Mouse (Mus musculus) forebrain, embryonic 12.5 days (tissue): ENCODE data around the gene Bfar. TPM values are rescaled to one million over a fixed set of nuclear protein-coding genes. Genes with fewer than 3 reads are reported as not detected.
"Not testable (repeated sequence)": the region's sequence is repeated elsewhere in the genome, so short reads cannot be mapped to it uniquely, and the experiment has no call there.

Experiments used
- ATAC-seq: fragments of 200-750 bp; cut with Nextera tagmentation; 2 replicates; pipeline ENCODE4 v1.8.0; 2017; ENCODE audit warnings: moderate TSS enrichment; ENCODE audit not compliant: low FRiP score
- H3K27ac ChIP-seq: fragments of 300-500 bp; sonication (generic); 2 replicates; pipeline ENCODE4 v1.5.1; 2016; ENCODE audit warnings: mild to moderate bottlenecking
- H3K27me3 ChIP-seq: fragments of 300-500 bp; sonication (generic); 2 replicates; pipeline ENCODE4 v1.6.1; 2016; ENCODE audit warnings: mild to moderate bottlenecking
- H3K36me3 ChIP-seq: fragments of 300-500 bp; sonication (generic); replicated peaks from 2 replicates; pipeline ENCODE4 v1.6.1; 2016; ENCODE audit warnings: mild to moderate bottlenecking
- H3K4me1 ChIP-seq: fragments of 300-500 bp; sonication (generic); 2 replicates; pipeline ENCODE4 v1.6.1; 2016
- H3K4me2 ChIP-seq: fragments of 300-500 bp; sonication (generic); 2 replicates; pipeline ENCODE4 v1.6.1; 2016; ENCODE audit warnings: mild to moderate bottlenecking, moderate library complexity
- H3K4me3 ChIP-seq: fragments of 300-500 bp; sonication (generic); replicated peaks from 2 replicates; pipeline ENCODE4 v1.5.1; 2016; ENCODE audit warnings: mild to moderate bottlenecking
- H3K9ac ChIP-seq: fragments of 300-500 bp; sonication (generic); 2 replicates; pipeline ENCODE4 v1.6.1; 2016; ENCODE audit warnings: mild to moderate bottlenecking
- H3K9me3 ChIP-seq: fragments of 300-500 bp; sonication (generic); 2 replicates; pipeline ENCODE4 v1.6.1; 2016
- WGBS: fragments of 180-500 bp; shearing (Covaris S2); methylation state at CpG from one replicate; pipeline ENCODE4 v1.1.7; 2016; 5-methylcytosine and 5-hydroxymethylcytosine counted together
- polyA plus RNA-seq: library from polyadenylated mRNA; unstranded; fragments of >200 nt; fragmentation: Nextera tagmentation; extraction: Ambion mirVana; gene quantifications from 2 replicates; pipeline ENCODE4 v1.2.1, GENCODE M21; 2016

The Bfar gene
- polyA plus RNA-seq, 1 experiment from 2014 or later: 41.7 TPM

GRCm38 (mm10) chr16:13670896-13671295, 762 bp upstream of the Bfar start:
- not testable (repeated sequence) for ATAC-seq, H3K4me3 ChIP-seq
- 80% methylated on average over 5 of the region's 5 CpGs for WGBS

GRCm38 (mm10) chr16:13672386-13672898, 784 bp downstream of the Bfar start:
- no peaks in the 10 kb centered on the region for H3K27me3 ChIP-seq
- 3% methylated on average over 20 of the region's 20 CpGs for WGBS
- ATAC-seq: peak; percentile 21; the same call in 1 of the 2 replicates
- peaks cover 23% of the 10 kb centered on the region for H3K4me1 ChIP-seq
- peak overlapping the region; percentile 82; the same call in 1 of the 2 replicates for H3K27ac ChIP-seq
- peak overlapping the region; percentile 83 for H3K4me2 ChIP-seq
- peak overlapping the region; percentile 95 for H3K4me3 ChIP-seq
- H3K9ac ChIP-seq: peak overlapping the region; percentile 94
- H3K36me3 ChIP-seq: peaks cover 12% of the 10 kb centered on the region
- H3K9me3 ChIP-seq: no peaks in the 10 kb centered on the region

More at GRCm38 (mm10) chr16:13670896-13671295, 762 bp upstream of the Bfar start:
- peak overlapping the region; percentile 83 for H3K4me2 ChIP-seq
- H3K27ac ChIP-seq, H3K9me3 ChIP-seq, H3K9ac ChIP-seq, H3K27me3 ChIP-seq, H3K36me3 ChIP-seq: not testable (repeated sequence)
- peaks cover 30% of the 10 kb centered on the region for H3K4me1 ChIP-seq

GRCm38 (mm10) chr16:13673114-13673513, 1.5 kb downstream of the Bfar start:
- no peak overlapping the region for H3K9ac ChIP-seq

GRCm38 (mm10) chr16:13674511-13674910, 2.9 kb downstream of the Bfar start:
- 91% methylated on average over 3 of the region's 3 CpGs for WGBS
- H3K4me2 ChIP-seq: no peak overlapping the region
- H3K9ac ChIP-seq: no peak overlapping the region
- H3K9me3 ChIP-seq: no peaks in the 10 kb centered on the region
- H3K4me3 ChIP-seq: no peak overlapping the region
- peaks cover 24% of the 10 kb centered on the region for H3K36me3 ChIP-seq
- H3K4me1 ChIP-seq: peaks cover 16% of the 10 kb centered on the region
- no peak for ATAC-seq
- H3K27ac ChIP-seq: no peak overlapping the region
- no peaks in the 10 kb centered on the region for H3K27me3 ChIP-seq

More at GRCm38 (mm10) chr16:13673114-13673513, 1.5 kb downstream of the Bfar start:
- no peaks in the 10 kb centered on the region for H3K27me3 ChIP-seq
- H3K9me3 ChIP-seq: no peaks in the 10 kb centered on the region
- H3K27ac ChIP-seq: no peak overlapping the region
- no peak for ATAC-seq
- peak overlapping the region; percentile 83 for H3K4me2 ChIP-seq
- peaks cover 19% of the 10 kb centered on the region for H3K36me3 ChIP-seq
- H3K4me1 ChIP-seq: peaks cover 20% of the 10 kb centered on the region
- WGBS: 77% methylated on average over 5 of the region's 5 CpGs
- peak overlapping the region; percentile 95; the same call in 1 of the 2 replicates for H3K4me3 ChIP-seq

- Histone ChIP-seq H3K4me3 (no peak overlapping the region), H3K9me3 (no peaks in the 10 kb centered on the region), H3K4me1 (no peaks in the 10 kb centered on the region), H3K27me3 (no peaks in the 10 kb centered on the region), H3K9ac (no peak overlapping the region), H3K4me2 (no peak overlapping the region), H3K27ac (no peak overlapping the region), H3K36me3 (peaks cover 26% of the 10 kb centered on the region)
- 91% methylated on average over 3 of the region's 3 CpGs for WGBS
- ATAC-seq: no peak
These were observed 7.1 kb downstream of the Bfar start for GRCm38 (mm10) chr16:13678601-13679319.

GRCm38 (mm10) chr16:13698998-13699397, 27.3 kb downstream of the Bfar start:
- no peaks in the 10 kb centered on the region for H3K4me1 ChIP-seq
- WGBS: 93% methylated on average over 7 of the region's 7 CpGs
- H3K36me3 ChIP-seq: peaks cover 69% of the 10 kb centered on the region
- H3K9ac ChIP-seq: no peak overlapping the region
- H3K27ac ChIP-seq: no peak overlapping the region
- H3K9me3 ChIP-seq: no peaks in the 10 kb centered on the region
- no peak for ATAC-seq
- no peak overlapping the region for H3K4me3 ChIP-seq
- H3K27me3 ChIP-seq: no peaks in the 10 kb centered on the region
- no peak overlapping the region for H3K4me2 ChIP-seq

GRCm38 (mm10) chr16:13702184-13702583, 30.5 kb downstream of the Bfar start:
- Histone ChIP-seq H3K36me3 (peaks cover 57% of the 10 kb centered on the region), H3K4me3 (no peak overlapping the region), H3K9ac (no peak overlapping the region), H3K27ac (no peak overlapping the region), H3K4me1 (no peaks in the 10 kb centered on the region), H3K27me3 (no peaks in the 10 kb centered on the region), H3K9me3 (no peaks in the 10 kb centered on the region), H3K4me2 (no peak overlapping the region)
- ATAC-seq: no peak
- WGBS: 95% methylated on average over 7 of the region's 7 CpGs

- H3K27ac ChIP-seq: no peak overlapping the region
- H3K27me3 ChIP-seq: no peaks in the 10 kb centered on the region
- no peaks in the 10 kb centered on the region for H3K4me1 ChIP-seq
- H3K9me3 ChIP-seq: no peaks in the 10 kb centered on the region
- ATAC-seq: no peak
- peaks cover 33% of the 10 kb centered on the region for H3K36me3 ChIP-seq
- H3K4me3 ChIP-seq: no peak overlapping the region
- WGBS: 88% methylated on average over 9 of the region's 10 CpGs
- H3K4me2 ChIP-seq: no peak overlapping the region
- H3K9ac ChIP-seq: no peak overlapping the region
These were observed 33.0 kb downstream of the Bfar start for GRCm38 (mm10) chr16:13704676-13705075.

GRCm38 (mm10) chr16:13714910-13715309, 43.3 kb downstream of the Bfar start:
- Histone ChIP-seq H3K4me1 (no peaks in the 10 kb centered on the region), H3K4me2 (no peak overlapping the region), H3K27me3 (no peaks in the 10 kb centered on the region), H3K9ac (no peak overlapping the region), H3K9me3 (no peaks in the 10 kb centered on the region), H3K36me3 (no peaks in the 10 kb centered on the region), H3K4me3 (no peak overlapping the region), H3K27ac (no peak overlapping the region)
- ATAC-seq: no peak
- 94% methylated on average over 3 of the region's 3 CpGs for WGBS

- no peaks in the 10 kb centered on the region for H3K4me1 ChIP-seq
- H3K9ac ChIP-seq: no peak overlapping the region
- no peak for ATAC-seq
- no peak overlapping the region for H3K4me3 ChIP-seq
- no peak overlapping the region for H3K4me2 ChIP-seq
- WGBS: 75% methylated on average over 2 of the region's 2 CpGs
- H3K27me3 ChIP-seq: no peaks in the 10 kb centered on the region
- H3K9me3 ChIP-seq: no peaks in the 10 kb centered on the region
- H3K36me3 ChIP-seq: no peaks in the 10 kb centered on the region
- no peak overlapping the region for H3K27ac ChIP-seq
These were observed 45.3 kb downstream of the Bfar start for GRCm38 (mm10) chr16:13716821-13717553.

- H3K9me3 ChIP-seq: no peaks in the 10 kb centered on the region
- H3K4me3 ChIP-seq: no peak overlapping the region
- no peaks in the 10 kb centered on the region for H3K27me3 ChIP-seq
- H3K4me1 ChIP-seq: no peaks in the 10 kb centered on the region
- H3K36me3 ChIP-seq: no peaks in the 10 kb centered on the region
- no peak overlapping the region for H3K27ac ChIP-seq
- WGBS: 32% methylated on average over 10 of the region's 10 CpGs
- no peak overlapping the region for H3K4me2 ChIP-seq
- no peak overlapping the region for H3K9ac ChIP-seq
- ATAC-seq: no peak
These were observed 51.3 kb downstream of the Bfar start for GRCm38 (mm10) chr16:13722937-13723336.

- H3K4me1 ChIP-seq: no peaks in the 10 kb centered on the region
- no peaks in the 10 kb centered on the region for H3K9me3 ChIP-seq
- no peak overlapping the region for H3K4me2 ChIP-seq
- no peak for ATAC-seq
- peaks cover 7% of the 10 kb centered on the region; the same call in 1 of the 2 replicates for H3K27me3 ChIP-seq
- H3K36me3 ChIP-seq: no peaks in the 10 kb centered on the region
- WGBS: 83% methylated on average over 5 of the region's 5 CpGs
- no peak overlapping the region for H3K27ac ChIP-seq
- H3K4me3 ChIP-seq: no peak overlapping the region
- no peak overlapping the region for H3K9ac ChIP-seq
These were observed 56.2 kb downstream of the Bfar start for GRCm38 (mm10) chr16:13727811-13728335.
